Mouse (Mus musculus) embryo, embryonic 10.5 days (tissue): ENCODE results near the gene Actl6b.

Experiments
- DNase-seq: peaks from one replicate; pipeline ENCODE4 v3.0.0-alpha.2; 2015; ENCODE audit warnings: low spot score

Actl6b gene

GRCm38 (mm10) chr5:137565744-137566143 is 12.4 kb downstream of the Actl6b start:
- no peak for DNase-seq

GRCm38 (mm10) chr5:137566416-137566815 is 13.1 kb downstream of the Actl6b start:
- DNase-seq: no peak

- DNase-seq: no peak
Observed at GRCm38 (mm10) chr5:137568223-137568798, 15.0 kb downstream of the Actl6b start.

- no peak for DNase-seq
Observed at GRCm38 (mm10) chr5:137569031-137569430, 15.7 kb downstream of the Actl6b start.

GRCm38 (mm10) chr5:137569665-137570064 is 16.3 kb downstream of the Actl6b start, which contains the start of gene Tfr2:
TSS of gene Tfr2 (plus strand) at chr5:137569840.
- DNase-seq: no peak

- no peak for DNase-seq
Observed at GRCm38 (mm10) chr5:137570181-137570580, 16.9 kb downstream of the Actl6b start.

- no peak for DNase-seq
Observed at GRCm38 (mm10) chr5:137570691-137571586, 17.6 kb downstream of the Actl6b start.

- peak; percentile 69 for DNase-seq
Observed at GRCm38 (mm10) chr5:137574470-137574901, 21.2 kb downstream of the Actl6b start.

- no peak for DNase-seq
Observed at GRCm38 (mm10) chr5:137580246-137580645, 26.9 kb downstream of the Actl6b start.

GRCm38 (mm10) chr5:137582702-137583101 is 29.4 kb downstream of the Actl6b start:
- DNase-seq: peak; percentile 18

GRCm38 (mm10) chr5:137583670-137584169 is 30.4 kb downstream of the Actl6b start:
- DNase-seq: peak; percentile 67

- peak; percentile 79 for DNase-seq
Observed at GRCm38 (mm10) chr5:137584976-137585375, 31.7 kb downstream of the Actl6b start.

- no peak for DNase-seq
Observed at GRCm38 (mm10) chr5:137590507-137590906, 37.2 kb downstream of the Actl6b start.

GRCm38 (mm10) chr5:137595921-137596320 is 42.6 kb downstream of the Actl6b start:
- no peak for DNase-seq

- DNase-seq: no peak
Observed at GRCm38 (mm10) chr5:137596601-137597261, 43.4 kb downstream of the Actl6b start.

- DNase-seq: no peak
Observed at GRCm38 (mm10) chr5:137597625-137598024, 44.3 kb downstream of the Actl6b start.

GRCm38 (mm10) chr5:137598100-137598826 is 44.9 kb downstream of the Actl6b start:
- DNase-seq: no peak

- DNase-seq: no peak
Observed at GRCm38 (mm10) chr5:137599600-137599999, 46.3 kb downstream of the Actl6b start.

GRCm38 (mm10) chr5:137600281-137600618 is 46.9 kb downstream of the Actl6b start:
- no peak for DNase-seq

- DNase-seq: peak; percentile 99
Observed at GRCm38 (mm10) chr5:137600619-137601364, 47.5 kb downstream of the Actl6b start, which contains the start of gene Mospd3. TSS of gene Mospd3 (minus strand) at chr5:137601058.

GRCm38 (mm10) chr5:137601365-137601729 is 48.0 kb downstream of the Actl6b start:
- DNase-seq: peak; percentile 64
